Mouse (Mus musculus) embryonic facial prominence, embryonic 11.5 days (tissue): ENCODE data around the gene Pnpla3. TPM values are rescaled to one million over a fixed set of nuclear protein-coding genes. Genes with fewer than 3 reads are reported as not detected.

Experiments
- ATAC-seq: fragments of 200-750 bp; cut with Nextera tagmentation; replicated peaks from 2 replicates; pipeline ENCODE4 v1.8.0; 2017; ENCODE audit warnings: low read depth; ENCODE audit not compliant: insufficient number of reproducible peaks, low FRiP score, low TSS enrichment
- DNase-seq: peaks from one replicate; pipeline ENCODE4 v3.0.0-alpha.2; 2015; ENCODE audit warnings: low spot score
- H3K27ac ChIP-seq: fragments of 300-500 bp; sonication (generic); replicated peaks from 2 replicates; pipeline ENCODE4 v1.5.1; 2014; ENCODE audit warnings: mild to moderate bottlenecking, low read depth, low read length, control low read depth
- H3K27me3 ChIP-seq: fragments of 300-500 bp; sonication (generic); 2 replicates; pipeline ENCODE4 v1.6.1; 2014; ENCODE audit warnings: mild to moderate bottlenecking, low read length, moderate library complexity, mixed read lengths; ENCODE audit not compliant: control insufficient read depth, insufficient read depth
- H3K36me3 ChIP-seq: fragments of 300-500 bp; sonication (generic); replicated peaks from 2 replicates; pipeline ENCODE4 v1.6.1; 2014; ENCODE audit warnings: low read depth, mild to moderate bottlenecking, low read length, moderate library complexity, mixed read lengths; ENCODE audit not compliant: control insufficient read depth, insufficient read depth
- H3K4me1 ChIP-seq: fragments of 300-500 bp; sonication (generic); 2 replicates; pipeline ENCODE4 v1.6.1; 2014; ENCODE audit warnings: low read length, mixed read lengths; ENCODE audit not compliant: control insufficient read depth, insufficient read depth
- H3K4me2 ChIP-seq: fragments of 300-500 bp; sonication (generic); 2 replicates; pipeline ENCODE4 v1.6.1; 2014; ENCODE audit warnings: low read depth, mild to moderate bottlenecking, control low read depth, low read length, moderate library complexity
- H3K4me3 ChIP-seq: fragments of 300-500 bp; sonication (generic); 2 replicates; pipeline ENCODE4 v1.5.1; 2014; ENCODE audit warnings: low read depth, low read length, control low read depth
- H3K9ac ChIP-seq: fragments of 300-500 bp; sonication (generic); replicated peaks from 2 replicates; pipeline ENCODE4 v1.6.1; 2014; ENCODE audit warnings: mild to moderate bottlenecking, control low read depth, low read length
- H3K9me3 ChIP-seq: fragments of 300-500 bp; sonication (generic); replicated peaks from 2 replicates; pipeline ENCODE4 v1.6.1; 2016; ENCODE audit warnings: mild to moderate bottlenecking, low read length, inconsistent platforms, mixed read lengths; ENCODE audit not compliant: control insufficient read depth
- WGBS: fragments of 180-500 bp; shearing (Covaris S2); extraction: QIAGEN DNeasy Blood & Tissue Kit; methylation state at CpG from one replicate; pipeline ENCODE4 v1.1.7; 2014; 5-methylcytosine and 5-hydroxymethylcytosine counted together
- microRNA-seq: library from miRNA; unstranded; fragments of <30 nt; microRNA quantifications from one replicate; pipeline ENCODE4, GENCODE M21; 2016; ENCODE audit warnings: borderline number of aligned reads
- polyA plus RNA-seq: library from polyadenylated mRNA; unstranded; fragments of >200 nt; fragmentation: Nextera tagmentation; extraction: Ambion mirVana; gene quantifications from 2 replicates; pipeline ENCODE4 v1.2.1, GENCODE M21; 2014

Pnpla3 gene
- polyA plus RNA-seq, 1 experiment from 2014 or later, result 0.79 TPM

- Histone ChIP-seq H3K4me3 (no peak overlapping the region), H3K9ac (no peak overlapping the region), H3K4me1 (peaks cover 5% of the 10 kb centered on the region; the same call in 1 of the 2 replicates), H3K4me2 (no peak overlapping the region), H3K36me3 (no peaks in the 10 kb centered on the region), H3K27me3 (no peaks in the 10 kb centered on the region), H3K27ac (no peak overlapping the region), H3K9me3 (no peaks in the 10 kb centered on the region)
- ATAC-seq (no peak), DNase-seq (no peak)
- WGBS, result 87% methylated on average over 7 of the region's 7 CpGs
These were observed 67.4 kb downstream of the Pnpla3 start for GRCm38 (mm10) chr15:84234794-84235581.

GRCm38 (mm10) chr15:84235646-84236045 is 68.0 kb downstream of the Pnpla3 start:
- Histone ChIP-seq H3K4me3 (no peak overlapping the region), H3K9ac (no peak overlapping the region), H3K9me3 (no peaks in the 10 kb centered on the region), H3K27ac (no peak overlapping the region), H3K4me1 (peaks cover 4% of the 10 kb centered on the region; the same call in 1 of the 2 replicates), H3K27me3 (no peaks in the 10 kb centered on the region), H3K36me3 (no peaks in the 10 kb centered on the region), H3K4me2 (no peak overlapping the region)
- ATAC-seq, result no peak
- DNase-seq, result no peak
- WGBS, result 66% methylated on average over 7 of the region's 7 CpGs

Small RNA genes within 50 kb of the gene (microRNA-seq; reads per million reads assigned to microRNA genes)
- gene Mir6392, result not detected

Other genes with a start within 250 kb of the Pnpla3 start
- 0.14 and 0.20 TPM in 2 replicates for gene Efcab6, start 102.5 kb upstream of the Pnpla3 start, polyA plus RNA-seq
- gene Sult4a1, start 62.1 kb upstream of the Pnpla3 start, polyA plus RNA-seq, result 5.7 and 7.4 TPM in 2 replicates
- not detected in 2 replicates for gene Pnpla5, start 44.7 kb upstream of the Pnpla3 start, polyA plus RNA-seq
- gene Samm50, start 24.4 kb downstream of the Pnpla3 start, polyA plus RNA-seq, result 84.3 and 85.7 TPM in 2 replicates
- 6.0 and 7.3 TPM in 2 replicates for gene Parvb, start 64.2 kb downstream of the Pnpla3 start, polyA plus RNA-seq
- gene Parvg, start 156.2 kb downstream of the Pnpla3 start, polyA plus RNA-seq, result 0.42 and 1.2 TPM in 2 replicates